Mouse (Mus musculus) cerebellum, postnatal 10 days (tissue): ENCODE measurements around the gene Carns1.

Source experiments
- DNase-seq, 2 experiments: peaks; one replicate each; pipeline ENCODE4 v3.0.0; 2021; ENCODE audit warnings: mixed read lengths in 2 of 2

Gene Carns1

GRCm38 (mm10) chr19:4170723-4171392 is 4.4 kb downstream of the Carns1 start:
- DNase-seq: peak; percentile 10 to 19

- DNase-seq: peak in 1 of 2 experiments; percentile 81
These were observed 5.5 kb downstream of the Carns1 start for GRCm38 (mm10) chr19:4169810-4170209.

- peak; percentile 100 for DNase-seq
These were observed 5.9 kb downstream of the Carns1 start for GRCm38 (mm10) chr19:4169378-4169784.

GRCm38 (mm10) chr19:4166678-4167476 is 8.4 kb downstream of the Carns1 start:
- DNase-seq: peak; percentile 45 to 59

GRCm38 (mm10) chr19:4164721-4165120 is 10.6 kb downstream of the Carns1 start:
- peak in 1 of 2 experiments; percentile 34 for DNase-seq

GRCm38 (mm10) chr19:4164100-4164499 is 11.2 kb downstream of the Carns1 start:
- no peak for DNase-seq

DNA sequence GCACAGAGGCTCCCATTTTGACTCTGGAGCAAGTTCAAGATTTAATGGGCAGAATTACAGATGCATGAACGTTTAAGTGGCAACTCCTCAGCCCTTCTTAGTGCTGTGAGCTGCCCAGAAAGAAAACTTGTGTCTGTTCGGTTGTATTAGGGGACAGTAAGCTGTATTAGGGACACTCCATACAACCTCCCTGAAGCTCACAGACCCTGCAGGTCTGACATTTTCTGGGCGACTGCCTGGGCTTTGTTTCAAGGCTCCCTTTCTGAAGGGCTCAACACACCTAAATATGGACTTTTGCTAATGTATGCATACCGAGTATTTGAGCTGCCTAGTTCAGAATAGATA is 11.8 kb downstream of the Carns1 start:
- no peak for DNase-seq

GRCm38 (mm10) chr19:4162646-4163542 is 12.4 kb downstream of the Carns1 start, which contains the start of gene Rps6kb2:
Gene Rps6kb2, minus strand, starts transcription at chr19:4163354.
- peak; percentile 98 to 99 for DNase-seq

- no peak for DNase-seq
These were observed 16.2 kb downstream of the Carns1 start for GRCm38 (mm10) chr19:4159049-4159448.

- DNase-seq: no peak
These were observed 18.5 kb downstream of the Carns1 start for GRCm38 (mm10) chr19:4156771-4157170.

GRCm38 (mm10) chr19:4156073-4156579 is 19.2 kb downstream of the Carns1 start:
- DNase-seq: peak; percentile 16 to 42

GRCm38 (mm10) chr19:4155223-4156072 is 19.8 kb downstream of the Carns1 start:
- no peak for DNase-seq

DNA sequence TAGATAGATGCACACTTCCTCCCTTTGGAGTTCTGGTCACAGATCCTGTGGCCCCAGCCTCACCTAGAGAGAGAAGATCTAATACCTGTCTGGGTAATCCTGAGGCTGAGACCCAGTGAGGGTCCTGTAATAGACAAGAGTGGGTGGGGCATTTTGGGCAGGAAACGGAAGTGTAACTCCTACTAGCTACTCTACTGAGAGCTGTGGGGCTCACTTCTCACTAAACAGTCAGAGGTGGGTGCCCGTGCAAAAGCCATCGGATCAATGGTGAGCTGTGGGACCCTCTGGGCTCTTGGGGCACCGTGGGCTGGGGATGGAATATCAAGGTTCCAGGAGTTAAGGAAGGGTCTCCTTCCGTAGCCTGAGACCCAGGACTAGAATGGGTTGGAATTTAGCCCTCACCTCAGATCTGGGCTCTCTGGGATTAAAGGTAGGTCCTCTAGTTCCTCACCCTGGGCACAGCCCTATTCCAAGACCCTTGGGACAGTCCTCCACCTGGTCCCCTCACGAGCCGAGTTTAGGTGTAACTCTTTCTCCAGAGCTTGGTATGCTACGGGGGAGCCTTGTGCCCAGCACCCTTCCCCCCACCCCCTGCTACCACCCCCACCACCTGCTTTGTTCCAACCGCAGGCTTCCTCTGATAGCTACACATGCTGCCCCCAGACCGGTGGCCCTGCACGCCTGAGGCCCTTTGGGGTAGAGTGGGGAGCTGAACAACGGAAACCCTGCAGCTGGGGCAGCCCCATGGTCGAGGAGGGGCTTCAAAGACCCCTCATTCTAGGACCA is 20.6 kb downstream of the Carns1 start:
- DNase-seq: peak in 1 of 2 experiments; percentile 21

DNA sequence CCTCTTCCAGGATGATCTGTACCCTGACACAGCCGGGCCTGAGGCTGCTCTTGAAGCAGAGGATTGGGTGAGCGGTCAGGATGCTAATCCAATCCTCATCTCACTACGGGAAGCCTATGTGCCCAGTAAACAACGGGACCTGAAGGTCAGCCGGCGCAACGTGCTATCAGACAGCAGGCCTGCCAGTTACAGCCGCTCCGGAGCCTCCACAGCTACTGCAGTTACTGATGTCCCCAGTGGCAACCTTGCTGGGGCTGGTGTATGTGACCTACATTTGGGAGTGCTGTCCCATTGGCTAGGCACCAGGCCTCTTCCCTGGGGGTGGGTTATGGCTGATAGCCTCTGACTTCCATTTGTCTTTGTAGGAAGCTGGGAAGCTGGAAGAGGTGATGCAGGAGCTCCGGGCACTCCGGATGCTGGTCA is 22.0 kb downstream of the Carns1 start, which contains the start of gene Ptprcap:
Ptprcap (plus strand) TSS at position 373 of the 423 bp plus-strand sequence.
- DNase-seq: peak; percentile 69 to 78

DNA sequence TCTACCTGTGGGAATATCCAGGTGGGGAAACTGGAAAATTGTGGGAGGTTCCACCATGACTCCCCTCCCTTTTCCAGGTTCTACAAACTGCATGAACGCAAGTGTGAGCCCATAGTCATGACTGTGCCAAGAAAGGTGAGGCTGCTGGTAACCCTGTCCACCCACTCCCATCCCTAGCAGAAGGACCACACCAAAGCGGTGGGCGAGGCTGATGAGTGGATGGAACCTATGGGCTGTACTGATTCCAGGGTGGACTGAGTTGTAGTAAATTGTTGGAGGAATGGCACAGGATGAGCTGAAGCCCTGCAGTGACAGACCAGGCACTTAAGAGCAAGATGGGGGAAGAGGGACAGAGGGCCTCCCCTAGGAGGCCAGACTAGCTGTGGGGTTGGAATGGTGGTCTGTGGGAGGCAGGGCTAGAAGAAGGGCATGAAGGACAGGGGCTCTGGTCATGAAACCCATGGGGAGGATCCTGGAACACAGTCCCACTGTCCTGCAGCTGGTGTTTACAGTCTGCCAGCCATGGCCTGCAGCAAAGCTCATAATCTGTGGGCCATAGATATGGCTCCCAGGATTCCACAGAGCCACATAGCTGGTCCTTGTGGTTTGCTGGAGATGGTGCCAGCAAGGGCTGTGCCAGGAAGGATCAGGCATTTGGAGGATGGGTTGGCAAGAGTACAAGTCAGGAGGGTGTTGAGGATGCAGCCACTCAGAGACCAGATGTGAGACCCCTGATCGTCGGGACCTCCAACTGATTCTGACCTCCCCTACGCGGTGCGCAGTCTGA is 22.6 kb downstream of the Carns1 start:
- peak in 1 of 2 experiments; percentile 70 for DNase-seq

DNA sequence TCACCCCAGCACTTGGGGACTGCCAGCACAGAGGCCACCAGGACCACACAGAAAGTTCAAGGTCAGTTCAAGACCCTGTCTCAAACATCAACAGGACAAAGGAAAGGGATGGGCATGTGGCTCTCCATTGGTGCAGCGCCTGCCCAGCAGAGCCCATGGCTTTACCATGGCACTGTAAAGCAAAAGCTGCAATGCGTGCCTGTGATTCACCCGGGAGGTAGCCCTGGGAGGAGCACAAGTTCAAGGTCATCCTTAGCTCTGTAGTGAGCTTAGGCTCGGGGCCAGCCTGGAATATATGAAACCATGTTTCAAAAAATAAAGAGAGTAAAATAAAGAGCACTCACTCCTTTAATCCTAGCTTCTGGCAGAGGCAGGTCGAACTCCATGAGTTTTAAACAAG is 23.4 kb downstream of the Carns1 start:
- DNase-seq: no peak

- no peak for DNase-seq
These were observed 23.8 kb downstream of the Carns1 start for GRCm38 (mm10) chr19:4151488-4151860.

DNA sequence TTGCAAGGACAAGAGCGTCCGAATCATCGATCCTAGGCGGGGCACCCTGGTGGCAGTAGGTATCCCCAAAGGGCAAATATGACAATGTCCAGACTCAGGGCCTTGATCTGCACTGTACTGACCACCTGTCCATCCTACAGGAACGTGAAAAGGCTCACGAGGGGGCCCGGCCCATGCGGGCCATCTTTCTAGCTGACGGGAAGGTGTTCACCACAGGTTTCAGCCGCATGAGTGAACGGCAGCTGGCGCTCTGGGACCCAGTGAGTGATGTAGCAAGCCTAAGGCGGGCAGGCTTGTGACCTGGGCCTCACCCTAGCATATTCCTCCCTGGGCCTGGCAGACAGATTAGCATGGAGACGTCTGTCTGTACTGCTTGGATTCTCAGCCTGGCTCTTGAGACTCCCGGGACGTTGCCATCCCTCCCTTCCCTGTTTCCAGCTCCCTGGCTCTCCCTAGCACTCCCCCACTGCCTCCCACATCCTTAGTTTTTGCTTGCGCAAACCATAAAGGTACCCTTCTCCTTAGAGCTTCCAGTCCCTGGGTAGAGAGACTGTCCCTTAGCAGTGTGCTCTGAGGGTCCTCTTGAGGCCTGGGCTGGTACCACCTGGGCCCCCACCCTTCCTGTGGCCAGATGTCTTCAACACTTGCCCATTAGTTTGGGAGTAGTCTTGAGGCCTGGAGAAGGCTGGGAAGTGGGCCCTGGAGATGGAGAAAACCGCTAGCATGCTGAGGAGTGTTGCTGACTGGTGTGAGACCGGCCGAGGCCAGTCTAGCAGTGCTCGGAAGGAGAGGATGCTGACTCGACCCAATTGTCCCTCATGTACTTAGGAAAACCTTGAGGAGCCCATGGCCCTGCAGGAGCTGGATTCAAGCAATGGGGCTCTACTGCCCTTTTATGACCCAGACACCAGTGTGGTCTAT is 24.5 kb downstream of the Carns1 start:
- DNase-seq: no peak
